Mouse (Mus musculus): ENCODE results near the gene Mlkl. TPM values are rescaled to one million over a fixed set of nuclear protein-coding genes. Genes with fewer than 3 reads are reported as not detected.

Gene Mlkl
- polyA plus RNA-seq, 1 experiment from 2014 or later = 0.84 TPM

DNA sequence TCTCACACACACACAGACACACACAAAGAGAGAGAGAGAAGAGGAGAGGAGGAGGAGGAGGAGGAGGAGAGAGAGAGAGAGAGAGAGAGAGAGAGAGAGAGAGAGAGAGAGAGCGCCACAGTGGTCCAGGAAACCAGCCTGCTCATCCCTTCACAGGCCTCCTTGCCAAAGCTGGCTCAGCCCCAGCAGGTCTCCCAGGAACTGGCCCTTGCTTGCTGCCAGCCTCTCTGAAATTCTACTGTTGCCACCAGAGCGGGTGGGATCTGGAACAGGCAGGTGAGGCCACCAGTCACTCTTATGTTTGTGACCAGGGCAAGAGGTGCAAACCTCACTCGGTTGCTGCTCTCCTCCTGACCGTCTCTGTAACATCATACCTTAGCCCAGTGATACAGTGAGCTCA is 19.5 kb upstream of the Mlkl start:
- WGBS = 87% methylated on average over 4 of the region's 4 CpGs
- Histone ChIP-seq H3K4me2 (no peak overlapping the region), H3K27me3 (no peaks in the 10 kb centered on the region), H3K4me1 (replicated peaks) (no peaks in the 10 kb centered on the region), H3K36me3 (no peaks in the 10 kb centered on the region), H3K27ac (no peak overlapping the region), H3K4me3 (replicated peaks) (no peak overlapping the region), H3K9me3 (no peaks in the 10 kb centered on the region), H3K9ac (replicated peaks) (no peak overlapping the region)
- ATAC-seq (ENCODE audit: insufficient number of reproducible peaks, insufficient read depth, low FRiP score, low TSS enrichment, low read depth) = no peak

DNA sequence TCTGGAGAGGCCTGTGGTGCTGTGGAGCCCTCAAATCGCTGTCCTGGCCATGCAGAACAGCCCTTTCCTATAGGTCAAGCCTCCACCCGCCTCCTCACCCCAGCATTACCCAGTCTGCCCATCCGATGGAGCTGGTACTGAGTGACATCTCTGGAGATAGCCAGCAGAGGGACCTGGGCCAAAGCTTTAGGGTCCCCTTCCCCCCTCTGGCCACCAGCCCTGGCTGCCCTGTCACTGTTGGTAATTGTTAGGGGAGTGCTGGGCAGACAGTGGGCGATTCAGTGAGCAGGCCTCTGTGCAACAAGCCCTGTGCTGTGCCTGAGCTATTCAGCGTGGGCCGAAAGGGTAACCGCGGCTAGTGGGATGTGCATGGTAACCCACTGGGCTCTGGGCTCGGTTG is 15.5 kb upstream of the Mlkl start:
- H3K36me3 ChIP-seq = no peaks in the 10 kb centered on the region
- H3K9me3 ChIP-seq = no peaks in the 10 kb centered on the region
- no peak overlapping the region for H3K27ac ChIP-seq
- WGBS = 82% methylated on average over 9 of the region's 9 CpGs
- no peaks in the 10 kb centered on the region for H3K27me3 ChIP-seq
- no peak overlapping the region for H3K9ac ChIP-seq (replicated peaks)
- H3K4me1 ChIP-seq (replicated peaks) = no peaks in the 10 kb centered on the region
- no peak for ATAC-seq (ENCODE audit: insufficient number of reproducible peaks, insufficient read depth, low FRiP score, low TSS enrichment, low read depth)
- no peak overlapping the region for H3K4me2 ChIP-seq
- no peak overlapping the region for H3K4me3 ChIP-seq (replicated peaks)

GRCm38 (mm10) chr8:111352289-111352688 is 14.3 kb upstream of the Mlkl start:
- ATAC-seq (ENCODE audit: insufficient number of reproducible peaks, insufficient read depth, low FRiP score, low TSS enrichment, low read depth) = no peak
- no peaks in the 10 kb centered on the region for H3K27me3 ChIP-seq
- H3K4me3 ChIP-seq (replicated peaks) = no peak overlapping the region
- H3K36me3 ChIP-seq = no peaks in the 10 kb centered on the region
- no peak overlapping the region for H3K4me2 ChIP-seq
- no peak overlapping the region for H3K27ac ChIP-seq
- H3K9ac ChIP-seq (replicated peaks) = no peak overlapping the region
- WGBS = 85% methylated on average over 5 of the region's 5 CpGs
- H3K4me1 ChIP-seq (replicated peaks) = no peaks in the 10 kb centered on the region
- no peaks in the 10 kb centered on the region for H3K9me3 ChIP-seq

- Histone ChIP-seq H3K27me3 (peaks cover 1% of the 10 kb centered on the region; the same call in 1 of the 2 replicates), H3K27ac (no peak overlapping the region), H3K36me3 (no peaks in the 10 kb centered on the region), H3K4me1 (replicated peaks) (no peaks in the 10 kb centered on the region), H3K9me3 (no peaks in the 10 kb centered on the region), H3K9ac (replicated peaks) (no peak overlapping the region), H3K4me2 (no peak overlapping the region), H3K4me3 (replicated peaks) (no peak overlapping the region)
- 89% methylated on average over 6 of the region's 6 CpGs for WGBS
- no peak for ATAC-seq (ENCODE audit: insufficient number of reproducible peaks, insufficient read depth, low FRiP score, low TSS enrichment, low read depth)
Observed at GRCm38 (mm10) chr8:111350577-111350976, 12.6 kb upstream of the Mlkl start.

GRCm38 (mm10) chr8:111343225-111343624 is 5.2 kb upstream of the Mlkl start:
- H3K27ac ChIP-seq = no peak overlapping the region
- ATAC-seq (ENCODE audit: insufficient number of reproducible peaks, insufficient read depth, low FRiP score, low TSS enrichment, low read depth) = no peak
- 21% methylated on average over 5 of the region's 5 CpGs for WGBS
- H3K9ac ChIP-seq (replicated peaks) = no peak overlapping the region
- H3K4me3 ChIP-seq (replicated peaks) = no peak overlapping the region
- no peaks in the 10 kb centered on the region for H3K36me3 ChIP-seq
- H3K4me2 ChIP-seq = no peak overlapping the region
- no peaks in the 10 kb centered on the region for H3K4me1 ChIP-seq (replicated peaks)
- H3K27me3 ChIP-seq = peaks cover 22% of the 10 kb centered on the region
- no peaks in the 10 kb centered on the region for H3K9me3 ChIP-seq

GRCm38 (mm10) chr8:111340186-111340585 is 2.2 kb upstream of the Mlkl start:
- Histone ChIP-seq H3K9ac (replicated peaks) (no peak overlapping the region), H3K36me3 (no peaks in the 10 kb centered on the region), H3K4me3 (replicated peaks) (no peak overlapping the region), H3K27ac (no peak overlapping the region), H3K4me2 (no peak overlapping the region), H3K4me1 (replicated peaks) (0 out of 2 replicates have a peak, but pooled peaks cover 12% of the 10 kb centered on the region), H3K9me3 (no peaks in the 10 kb centered on the region), H3K27me3 (peaks cover 49% of the 10 kb centered on the region)
- ATAC-seq (ENCODE audit: insufficient number of reproducible peaks, insufficient read depth, low FRiP score, low TSS enrichment, low read depth) = no peak
- 79% methylated on average over 3 of the region's 3 CpGs for WGBS

GRCm38 (mm10) chr8:111338370-111339208 is 612 bp upstream of the Mlkl start:
- Histone ChIP-seq H3K9me3 (no peaks in the 10 kb centered on the region), H3K27ac (no peak overlapping the region), H3K4me3 (replicated peaks) (peak overlapping the region; percentile 41; the same call in 1 of the 2 replicates), H3K27me3 (peaks cover 59% of the 10 kb centered on the region), H3K4me1 (replicated peaks) (0 out of 2 replicates have a peak, but pooled peaks cover 12% of the 10 kb centered on the region), H3K4me2 (peak overlapping the region; percentile 69), H3K36me3 (no peaks in the 10 kb centered on the region), H3K9ac (replicated peaks) (no peak overlapping the region)
- ATAC-seq (ENCODE audit: insufficient number of reproducible peaks, insufficient read depth, low FRiP score, low TSS enrichment, low read depth) = no peak
- WGBS = 39% methylated on average over 12 of the region's 12 CpGs

GRCm38 (mm10) chr8:111337311-111337889 is 577 bp downstream of the Mlkl start:
- Histone ChIP-seq H3K4me1 (replicated peaks) (0 out of 2 replicates have a peak, but pooled peaks cover 12% of the 10 kb centered on the region), H3K27ac (no peak overlapping the region), H3K9ac (replicated peaks) (peak overlapping the region; percentile 27; the same call in 1 of the 2 replicates), H3K4me3 (replicated peaks) (peak overlapping the region; percentile 41), H3K4me2 (peak overlapping the region; percentile 69), H3K9me3 (no peaks in the 10 kb centered on the region), H3K36me3 (no peaks in the 10 kb centered on the region), H3K27me3 (peaks cover 62% of the 10 kb centered on the region)
- ATAC-seq (ENCODE audit: insufficient number of reproducible peaks, insufficient read depth, low FRiP score, low TSS enrichment, low read depth) = no peak
- WGBS = 28% methylated on average over 17 of the region's 17 CpGs

DNA sequence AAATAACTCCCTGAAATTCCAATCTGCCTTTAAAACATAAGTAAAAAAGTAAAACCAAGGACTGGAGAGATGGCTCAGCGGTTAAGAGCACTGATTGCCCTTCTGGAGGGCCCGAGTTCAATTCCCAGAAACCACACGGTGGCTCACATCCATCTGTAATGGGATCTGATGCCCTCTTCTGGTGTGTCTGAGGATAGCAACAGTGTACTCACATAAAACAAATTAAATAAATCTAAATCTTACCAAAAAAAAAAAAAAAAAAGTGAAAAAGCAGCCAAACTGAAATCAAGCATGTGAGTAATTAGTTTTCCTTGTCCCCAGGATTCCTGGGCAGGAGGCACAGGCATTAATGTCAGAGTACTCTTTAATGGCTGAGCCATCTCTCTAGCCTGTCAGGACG is 1.3 kb downstream of the Mlkl start:
- Histone ChIP-seq H3K4me1 (replicated peaks) (0 out of 2 replicates have a peak, but pooled peaks cover 12% of the 10 kb centered on the region), H3K9me3 (no peaks in the 10 kb centered on the region), H3K36me3 (no peaks in the 10 kb centered on the region), H3K4me2 (no peak overlapping the region), H3K27ac (no peak overlapping the region), H3K9ac (replicated peaks) (no peak overlapping the region), H3K27me3 (peaks cover 62% of the 10 kb centered on the region), H3K4me3 (replicated peaks) (no peak overlapping the region)
- ATAC-seq (ENCODE audit: insufficient number of reproducible peaks, insufficient read depth, low FRiP score, low TSS enrichment, low read depth) = no peak
- 84% methylated on average over 4 of the region's 4 CpGs for WGBS

- Histone ChIP-seq H3K9me3 (no peaks in the 10 kb centered on the region), H3K27ac (no peak overlapping the region), H3K4me1 (replicated peaks) (no peaks in the 10 kb centered on the region), H3K4me2 (no peak overlapping the region), H3K36me3 (no peaks in the 10 kb centered on the region), H3K4me3 (replicated peaks) (no peak overlapping the region), H3K27me3 (0 out of 2 replicates have a peak, but pooled peaks cover 3% of the 10 kb centered on the region), H3K9ac (replicated peaks) (no peak overlapping the region)
- WGBS = 86% methylated on average over 6 of the region's 6 CpGs
- no peak for ATAC-seq (ENCODE audit: insufficient number of reproducible peaks, insufficient read depth, low FRiP score, low TSS enrichment, low read depth)
Observed at GRCm38 (mm10) chr8:111325222-111325790, 12.7 kb downstream of the Mlkl start.

GRCm38 (mm10) chr8:111314729-111315128 is 23.2 kb downstream of the Mlkl start:
- Histone ChIP-seq H3K4me3 (replicated peaks) (no peak overlapping the region), H3K9me3 (no peaks in the 10 kb centered on the region), H3K4me1 (replicated peaks) (no peaks in the 10 kb centered on the region), H3K4me2 (no peak overlapping the region), H3K9ac (replicated peaks) (no peak overlapping the region), H3K27me3 (0 out of 2 replicates have a peak, but pooled peaks cover 6% of the 10 kb centered on the region), H3K27ac (no peak overlapping the region), H3K36me3 (no peaks in the 10 kb centered on the region)
- ATAC-seq (ENCODE audit: insufficient number of reproducible peaks, insufficient read depth, low FRiP score, low TSS enrichment, low read depth) = no peak
- WGBS = 89% methylated on average over 12 of the region's 12 CpGs
